Mouse (Mus musculus): ENCODE data around the gene Fam234a. TPM values are rescaled to one million over a fixed set of nuclear protein-coding genes. Genes with fewer than 3 reads are reported as not detected.
A peak's percentile ranks its signal among the peaks of the same experiment; 100 is the strongest.

Fam234a gene
- polyA plus RNA-seq, 1 experiment from 2014 or later = 44.3 TPM

DNA sequence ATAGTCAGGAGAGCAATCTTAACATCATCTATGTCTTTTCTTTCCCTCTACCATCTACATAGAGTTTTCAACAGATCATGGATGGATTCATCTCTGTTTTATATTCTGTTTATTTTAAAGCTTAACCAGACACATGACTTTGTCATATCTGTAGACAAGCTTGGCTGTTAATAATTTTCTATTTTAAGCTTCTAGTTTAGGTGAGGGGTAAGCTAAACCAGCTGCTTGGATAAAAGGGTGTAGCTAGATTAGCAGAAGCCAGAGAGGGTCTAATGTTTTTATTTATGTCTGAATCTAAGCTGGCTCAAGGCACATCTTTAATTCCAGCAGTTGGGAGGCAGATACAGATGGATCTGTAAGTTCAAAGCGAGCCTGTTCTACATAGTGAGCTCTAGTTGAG, 81.3 kb downstream of the Fam234a start:
- ATAC-seq (replicated peaks; ENCODE audit: insufficient number of reproducible peaks, insufficient read depth, low FRiP score, low read depth) = no peak

More for the DNA sequence above, 81.3 kb downstream of the Fam234a start:
- H3K9ac ChIP-seq = no peak overlapping the region
- WGBS = 90% methylated on average over 1 of the region's 1 CpGs
- no peak overlapping the region for H3K4me2 ChIP-seq
- no peaks in the 10 kb centered on the region for H3K9me3 ChIP-seq (replicated peaks)
- H3K36me3 ChIP-seq = 0 out of 2 replicates have a peak, but pooled peaks cover 3% of the 10 kb centered on the region
- no peak overlapping the region for H3K4me3 ChIP-seq
- peaks cover 9% of the 10 kb centered on the region for H3K4me1 ChIP-seq (replicated peaks)
- H3K27me3 ChIP-seq = no peaks in the 10 kb centered on the region
- H3K27ac ChIP-seq = peak overlapping the region; percentile 63

Other genes with a start within 250 kb of the Fam234a start
- 10.2 and 12.8 TPM in 2 replicates for gene Rab11fip3, start 174.7 kb downstream of the Fam234a start, polyA plus RNA-seq (2015; fragmentation: Nextera tagmentation; extraction: Ambion mirVana)
- 36.0 and 36.9 TPM in 2 replicates for gene Decr2, start 153.9 kb downstream of the Fam234a start, polyA plus RNA-seq (2015; fragmentation: Nextera tagmentation; extraction: Ambion mirVana)
- gene Nme4, start 148.6 kb downstream of the Fam234a start, polyA plus RNA-seq (2015; fragmentation: Nextera tagmentation; extraction: Ambion mirVana) = 48.8 and 61.8 TPM in 2 replicates
- gene Tmem8, start 130.9 kb downstream of the Fam234a start, polyA plus RNA-seq (2015; fragmentation: Nextera tagmentation; extraction: Ambion mirVana) = 0.77 and 1.3 TPM in 2 replicates
- 195 and 202 TPM in 2 replicates for gene Mrpl28, start 120.7 kb downstream of the Fam234a start, polyA plus RNA-seq (2015; fragmentation: Nextera tagmentation; extraction: Ambion mirVana)
- 8.8 and 12.5 TPM in 2 replicates for gene Axin1, start 105.6 kb downstream of the Fam234a start, polyA plus RNA-seq (2015; fragmentation: Nextera tagmentation; extraction: Ambion mirVana)
- gene Pdia2, start 45.2 kb downstream of the Fam234a start, polyA plus RNA-seq (2015; fragmentation: Nextera tagmentation; extraction: Ambion mirVana) = 0.25 and 0.76 TPM in 2 replicates
- gene Rgs11, start 41.3 kb downstream of the Fam234a start, polyA plus RNA-seq (2015; fragmentation: Nextera tagmentation; extraction: Ambion mirVana) = 4.5 and 5.7 TPM in 2 replicates
- gene Arhgdig, start 36.5 kb downstream of the Fam234a start, polyA plus RNA-seq (2015; fragmentation: Nextera tagmentation; extraction: Ambion mirVana) = 3.7 and 6.0 TPM in 2 replicates
- 53.4 and 55.3 TPM in 2 replicates for gene Luc7l, start 8.7 kb upstream of the Fam234a start, polyA plus RNA-seq (2015; fragmentation: Nextera tagmentation; extraction: Ambion mirVana)
- gene Neurl1b, start 170.6 kb upstream of the Fam234a start, polyA plus RNA-seq (2015; fragmentation: Nextera tagmentation; extraction: Ambion mirVana) = 2.5 and 2.7 TPM in 2 replicates